Mouse (Mus musculus): ENCODE data around the gene Ap5z1. TPM values are rescaled to one million over a fixed set of nuclear protein-coding genes. Genes with fewer than 3 reads are reported as not detected.
A peak's percentile ranks its signal among the peaks of the same experiment; 100 is the strongest.

Ap5z1 gene
- total RNA-seq, 2 experiments from 2014 or later, result 24.4 to 31.3 TPM

GRCm38 (mm10) chr5:142424627-142425349 lies 39.0 kb upstream of the Ap5z1 start:
- TF ChIP-seq CTCF (conservative IDR thresholded peaks at IDR 0.05), result no peak
- Histone ChIP-seq H3K4me3 (peak overlapping the region; percentile 17; the same call in 1 of the 2 replicates), H3K27ac (peak overlapping the region; percentile 90)
- no peak for DNase-seq (ENCODE audit: low spot score in 2 of 2)

GRCm38 (mm10) chr5:142426476-142426875 lies 37.3 kb upstream of the Ap5z1 start:
- TF ChIP-seq CTCF (conservative IDR thresholded peaks at IDR 0.05), result no peak
- DNase-seq (ENCODE audit: low spot score in 2 of 2), result no peak
- Histone ChIP-seq H3K27ac (peak overlapping the region; percentile 90; the same call in 1 of the 2 replicates), H3K4me3 (no peak overlapping the region)

DNA sequence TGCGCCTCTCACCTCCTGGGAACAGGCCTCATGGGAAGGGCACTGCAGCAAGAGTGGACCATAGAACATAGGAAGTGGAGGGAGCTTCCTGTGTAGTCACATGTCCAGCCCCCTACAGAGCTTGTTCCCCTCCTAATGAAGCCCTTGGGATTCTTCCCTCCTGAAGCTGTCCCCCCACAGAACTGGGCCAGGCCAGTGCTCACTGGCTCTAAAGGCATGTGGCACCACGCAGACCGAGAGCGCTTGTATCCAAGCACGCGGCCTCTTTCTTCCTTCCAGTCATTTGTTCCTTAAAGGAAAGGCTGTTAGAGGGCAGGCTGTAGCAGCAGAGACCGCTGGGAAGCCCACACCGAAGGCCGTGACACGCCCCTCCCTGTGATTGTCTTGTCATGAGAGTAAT lies 35.9 kb upstream of the Ap5z1 start:
- TF ChIP-seq CTCF (conservative IDR thresholded peaks at IDR 0.05), result no peak
- no peak for DNase-seq (ENCODE audit: low spot score in 2 of 2)
- Histone ChIP-seq H3K27ac (no peak overlapping the region), H3K4me3 (no peak overlapping the region)

DNA sequence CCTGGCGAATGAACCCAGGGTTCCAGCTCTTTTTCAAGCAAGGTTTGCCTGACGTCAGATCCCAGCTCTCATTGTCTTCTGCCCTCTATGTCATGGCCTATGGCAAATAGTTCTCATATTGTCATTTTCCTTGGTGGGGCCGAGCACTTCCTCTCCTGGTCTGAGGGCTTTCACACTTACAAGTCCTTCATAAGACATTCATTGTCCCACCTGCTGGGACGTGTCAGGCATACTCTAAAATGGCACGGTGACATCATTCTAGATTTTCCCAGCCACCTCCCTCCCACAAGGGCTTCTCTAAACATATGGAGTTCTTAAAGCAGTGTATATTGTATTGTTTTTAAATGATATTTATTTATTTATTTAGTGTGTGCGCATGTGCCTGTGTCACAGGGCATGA lies 35.1 kb upstream of the Ap5z1 start:
- Histone ChIP-seq H3K27ac (no peak overlapping the region), H3K4me3 (no peak overlapping the region)
- no peak for DNase-seq (ENCODE audit: low spot score in 2 of 2)
- no peak for TF ChIP-seq CTCF (conservative IDR thresholded peaks at IDR 0.05)

- H3K27ac ChIP-seq, result peak overlapping the region; percentile 36; the same call in 1 of the 2 replicates
- no peak for TF ChIP-seq CTCF (conservative IDR thresholded peaks at IDR 0.05)
- no peak overlapping the region for H3K4me3 ChIP-seq
- no peak for DNase-seq (ENCODE audit: low spot score in 2 of 2)
Measured at GRCm38 (mm10) chr5:142431029-142431428, 32.7 kb upstream of the Ap5z1 start.

- no peak for DNase-seq (ENCODE audit: low spot score in 2 of 2)
- Histone ChIP-seq H3K4me3 (no peak overlapping the region), H3K27ac (peak overlapping the region; percentile 88; the same call in 1 of the 2 replicates)
- TF ChIP-seq CTCF (conservative IDR thresholded peaks at IDR 0.05), result no peak
Measured at GRCm38 (mm10) chr5:142431811-142432434, 31.8 kb upstream of the Ap5z1 start.

GRCm38 (mm10) chr5:142432695-142433094 lies 31.0 kb upstream of the Ap5z1 start:
- no peak for DNase-seq (ENCODE audit: low spot score in 2 of 2)
- Histone ChIP-seq H3K27ac (peak overlapping the region; percentile 88), H3K4me3 (no peak overlapping the region)
- TF ChIP-seq CTCF (conservative IDR thresholded peaks at IDR 0.05), result no peak

DNA sequence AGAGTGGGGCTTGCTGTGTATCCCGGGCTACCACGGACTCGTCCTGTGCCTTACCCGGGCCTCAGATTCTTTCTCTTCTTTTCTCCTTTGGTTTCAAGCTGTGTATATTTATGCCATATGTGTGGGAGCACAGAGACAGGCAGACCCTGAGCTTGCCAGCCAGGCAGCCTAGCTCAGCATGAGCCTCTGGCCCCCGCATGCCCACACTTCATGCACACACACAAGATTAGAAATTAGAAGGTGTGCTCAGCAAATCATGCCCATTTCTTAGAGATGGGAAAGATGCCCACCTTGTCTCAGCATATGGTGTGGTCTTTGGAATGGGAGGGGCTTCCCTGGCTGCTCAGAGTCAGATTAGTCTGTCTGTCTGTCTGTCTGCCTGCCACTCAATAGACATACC lies 29.7 kb upstream of the Ap5z1 start:
- no peak overlapping the region for H3K4me3 ChIP-seq
- DNase-seq (ENCODE audit: low spot score in 2 of 2), result peak in 1 of 2 experiments; percentile 54
- no peak for TF ChIP-seq CTCF (conservative IDR thresholded peaks at IDR 0.05)
- H3K27ac ChIP-seq, result peak overlapping the region; percentile 88

- Histone ChIP-seq H3K27ac (peak overlapping the region; percentile 88; the same call in 1 of the 2 replicates), H3K4me3 (no peak overlapping the region)
- TF ChIP-seq CTCF (conservative IDR thresholded peaks at IDR 0.05), result no peak
- DNase-seq (ENCODE audit: low spot score in 2 of 2), result no peak
Measured at GRCm38 (mm10) chr5:142435736-142436135, 28.0 kb upstream of the Ap5z1 start.

- no peak for DNase-seq (ENCODE audit: low spot score in 2 of 2)
- Histone ChIP-seq H3K4me3 (no peak overlapping the region), H3K27ac (peak overlapping the region; percentile 74)
- no peak for TF ChIP-seq CTCF (conservative IDR thresholded peaks at IDR 0.05)
Measured at GRCm38 (mm10) chr5:142438380-142438938, 25.3 kb upstream of the Ap5z1 start.

DNA sequence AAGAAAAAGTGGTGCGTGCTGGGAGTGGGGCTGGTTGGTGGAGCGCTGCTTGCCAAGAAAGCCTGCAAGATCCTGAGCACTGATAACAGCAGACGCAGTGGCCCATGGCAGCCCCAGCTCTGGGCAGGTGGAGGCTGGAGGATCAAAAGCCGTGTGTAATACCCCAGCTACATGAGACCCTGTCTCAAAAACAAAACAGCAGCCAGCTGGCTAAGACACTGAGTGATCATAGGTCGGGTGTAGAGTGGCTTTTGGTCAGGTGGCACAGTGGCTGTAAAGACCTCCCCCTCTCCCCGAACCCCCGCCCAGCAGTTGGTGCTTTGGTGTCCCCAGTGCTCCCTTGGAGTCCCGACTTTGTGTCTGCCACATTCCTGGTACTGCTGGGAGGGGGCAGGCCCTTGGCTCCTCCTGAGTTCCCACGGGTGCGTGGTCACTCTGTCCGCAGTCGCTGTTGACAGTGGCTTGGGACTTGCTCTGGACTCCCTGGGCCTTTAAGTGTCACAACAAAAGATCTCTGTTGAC lies 23.8 kb upstream of the Ap5z1 start:
- no peak for DNase-seq (ENCODE audit: low spot score in 2 of 2)
- no peak for TF ChIP-seq CTCF (conservative IDR thresholded peaks at IDR 0.05)
- Histone ChIP-seq H3K4me3 (peak overlapping the region; percentile 43), H3K27ac (peak overlapping the region; percentile 82)

GRCm38 (mm10) chr5:142440451-142441147 lies 23.1 kb upstream of the Ap5z1 start:
- peak; percentile 27 for TF ChIP-seq CTCF (conservative IDR thresholded peaks at IDR 0.05)
- DNase-seq (ENCODE audit: low spot score in 2 of 2), result peak; percentile 51
- peak overlapping the region; percentile 43 for H3K4me3 ChIP-seq
- peak overlapping the region; percentile 82 for H3K27ac ChIP-seq
